Mouse (Mus musculus): ENCODE results near the gene Ptpdc1.
A peak's percentile ranks its signal among the peaks of the same experiment; 100 is the strongest.

Ptpdc1 gene

DNA sequence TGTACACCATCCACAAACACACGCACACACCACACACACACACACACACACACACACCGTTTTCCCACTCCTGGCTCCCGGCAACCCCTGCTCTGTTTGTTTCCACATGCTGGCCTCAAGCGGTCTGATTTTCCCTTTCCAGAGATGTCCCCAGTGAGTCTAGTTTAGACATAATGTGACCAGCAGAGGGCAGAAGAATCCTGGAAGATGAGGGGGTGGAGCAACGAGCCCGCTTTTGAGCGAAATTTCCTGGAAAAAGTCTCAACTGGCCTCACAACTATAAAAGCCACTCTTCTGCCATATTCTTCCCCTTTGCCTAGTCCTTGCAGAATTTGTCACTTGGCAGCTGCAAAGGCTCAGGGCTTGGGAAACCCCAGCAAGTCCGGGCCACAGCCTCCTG is 30.2 kb upstream of the Ptpdc1 start:
- peak in 1 of 2 experiments; percentile 62 for DNase-seq (ENCODE audit: low spot score in 2 of 2)

DNA sequence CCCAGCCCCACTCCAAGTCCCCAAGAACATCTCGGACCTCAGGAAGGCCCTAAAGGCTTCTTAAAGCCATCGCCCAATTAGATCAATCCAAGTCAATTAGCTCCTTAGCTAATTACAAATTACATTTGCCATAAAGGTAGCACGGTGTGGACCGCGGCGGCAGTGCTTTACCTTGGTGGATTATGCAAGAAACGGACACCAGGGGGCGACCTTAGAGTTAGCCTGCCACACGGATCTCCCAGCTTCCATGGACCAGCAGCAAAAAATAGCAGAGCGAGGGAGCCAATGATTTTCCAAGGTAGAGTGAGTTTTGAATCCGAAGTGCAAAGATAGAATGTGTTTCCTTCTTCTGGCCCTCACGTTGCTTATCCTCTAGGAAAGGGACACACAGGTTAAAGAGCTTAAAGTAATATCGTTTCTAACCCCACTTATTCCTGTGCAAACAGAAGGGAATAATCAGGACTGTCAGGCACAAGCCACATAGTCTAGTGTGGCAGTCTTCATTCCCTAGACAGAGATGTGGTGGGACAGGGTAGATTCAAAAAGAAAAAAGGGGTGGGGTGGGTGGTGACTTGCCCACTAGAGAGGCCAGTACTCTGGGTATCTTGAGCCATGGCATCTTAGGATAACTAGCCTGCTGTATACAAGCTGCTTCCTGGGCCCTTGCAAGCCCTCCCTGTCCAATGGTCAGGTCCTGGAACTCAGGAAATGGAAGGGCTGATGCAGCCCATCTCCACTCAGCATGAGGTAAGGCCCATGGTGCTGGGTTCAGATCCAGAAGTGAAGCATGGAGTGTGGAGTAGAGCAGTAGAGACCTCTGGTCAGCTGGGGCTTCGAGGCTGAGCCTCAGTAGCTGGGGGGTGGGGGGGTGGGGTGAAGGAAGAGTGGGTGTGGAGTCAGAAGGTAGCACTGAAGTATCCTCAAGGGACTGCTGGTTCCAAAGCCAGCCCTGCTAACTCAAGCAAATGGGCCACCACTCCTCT is 28.6 kb upstream of the Ptpdc1 start:
- peak; percentile 73 to 82 for DNase-seq (ENCODE audit: low spot score in 2 of 2)

DNA sequence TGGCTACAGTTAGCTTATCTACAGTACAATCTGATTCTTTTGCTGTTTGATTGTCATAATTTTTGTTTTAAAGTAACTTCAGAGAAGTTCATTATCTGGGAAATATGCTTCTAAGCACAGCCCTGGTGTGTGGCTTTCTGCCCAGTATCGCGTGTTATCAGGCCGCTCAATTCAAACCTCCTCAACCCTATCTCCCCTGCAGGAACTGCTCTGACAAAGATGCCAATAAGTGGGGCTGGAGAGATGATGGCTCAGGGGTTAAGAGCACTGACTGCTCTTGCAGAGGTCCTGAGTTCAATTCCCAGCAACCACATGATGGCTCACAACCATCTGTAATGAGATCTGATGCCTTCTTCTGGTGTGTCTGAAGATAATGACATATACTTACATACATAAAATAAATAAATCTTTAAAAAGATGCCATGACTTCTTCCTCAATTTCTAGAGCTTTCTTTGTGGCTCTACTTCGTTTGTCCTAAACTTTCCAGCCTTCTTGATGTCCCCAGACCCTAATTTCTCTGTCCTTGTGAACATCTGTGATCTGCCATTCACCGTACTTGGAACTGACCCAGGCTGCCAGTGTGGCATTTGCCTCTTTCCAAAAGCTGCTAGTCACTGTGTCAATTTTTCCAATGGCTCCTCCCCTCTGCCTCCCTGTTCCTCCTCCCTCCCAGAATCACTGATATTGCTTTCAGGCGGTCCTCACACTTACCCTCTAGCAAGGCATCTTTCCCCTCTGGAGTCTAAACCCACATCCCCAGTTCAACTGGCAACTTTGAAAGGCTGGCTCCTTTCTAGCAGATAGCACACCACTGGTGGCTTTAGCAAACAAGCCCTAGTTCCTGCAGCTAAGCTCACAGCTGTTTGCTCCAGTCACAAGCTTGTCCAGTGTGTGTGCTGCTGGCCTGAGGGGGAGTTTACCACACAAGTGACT is 25.9 kb upstream of the Ptpdc1 start:
- DNase-seq (ENCODE audit: low spot score in 2 of 2), result no peak

DNA sequence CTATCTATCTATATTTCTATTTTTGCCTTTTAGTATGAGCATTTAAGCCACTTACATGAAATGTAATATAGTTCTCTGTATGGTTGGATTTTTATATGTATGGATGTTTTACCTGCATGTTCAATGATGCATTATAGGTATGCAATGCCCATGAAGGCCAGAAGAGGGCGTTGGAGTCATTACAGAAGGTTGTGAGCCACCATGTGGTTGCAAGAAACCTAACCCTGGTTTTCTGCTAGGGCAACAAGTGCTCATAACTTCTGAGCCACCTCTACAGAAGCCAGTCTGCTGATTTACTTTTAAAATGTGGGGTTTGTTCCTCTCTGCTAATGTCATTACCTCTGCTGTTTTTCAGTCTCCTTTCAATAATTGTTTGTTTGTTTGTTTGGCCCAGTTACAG is 25.2 kb upstream of the Ptpdc1 start:
- DNase-seq (ENCODE audit: low spot score in 2 of 2), result no peak

DNA sequence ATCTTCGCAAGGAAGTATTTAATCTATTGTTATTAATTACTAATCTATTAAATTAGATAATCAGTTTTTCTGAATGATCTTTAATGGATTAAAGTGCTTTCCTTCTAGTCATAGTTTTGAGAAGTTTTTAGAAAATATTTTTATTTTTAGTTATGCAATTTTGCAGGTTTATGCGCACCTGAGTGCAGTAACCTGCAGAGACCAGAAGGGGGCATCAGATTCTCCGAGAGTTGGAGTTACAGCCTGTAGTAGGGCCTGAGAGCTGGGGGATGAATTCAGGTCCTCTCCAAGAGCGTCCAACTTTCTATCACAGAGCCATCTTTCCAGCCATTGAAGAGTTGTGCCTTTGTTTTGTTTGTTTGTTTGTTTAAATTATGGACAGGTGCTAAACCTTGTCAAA is 21.2 kb upstream of the Ptpdc1 start:
- DNase-seq (ENCODE audit: low spot score in 2 of 2), result no peak

DNA sequence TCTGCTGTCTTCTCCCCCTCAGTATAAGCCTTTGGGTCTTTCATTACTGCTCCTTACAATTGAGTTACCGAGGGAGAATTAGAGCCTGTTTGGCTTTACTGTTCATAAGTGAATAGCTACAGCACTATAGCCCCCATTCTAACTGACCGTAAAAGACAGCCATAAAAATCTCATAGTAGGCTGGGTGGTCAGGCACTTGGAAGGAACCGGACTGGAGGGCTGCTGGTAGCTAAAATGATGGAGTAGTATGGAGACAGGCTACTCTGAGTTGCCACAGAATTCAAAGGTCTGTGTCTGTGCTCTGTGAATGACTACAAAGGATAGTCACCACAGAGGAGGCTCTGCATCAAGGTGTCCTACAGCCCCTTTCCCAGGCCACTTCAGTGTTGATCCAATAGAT is 18.5 kb upstream of the Ptpdc1 start:
- no peak for DNase-seq (ENCODE audit: low spot score in 2 of 2)

DNA sequence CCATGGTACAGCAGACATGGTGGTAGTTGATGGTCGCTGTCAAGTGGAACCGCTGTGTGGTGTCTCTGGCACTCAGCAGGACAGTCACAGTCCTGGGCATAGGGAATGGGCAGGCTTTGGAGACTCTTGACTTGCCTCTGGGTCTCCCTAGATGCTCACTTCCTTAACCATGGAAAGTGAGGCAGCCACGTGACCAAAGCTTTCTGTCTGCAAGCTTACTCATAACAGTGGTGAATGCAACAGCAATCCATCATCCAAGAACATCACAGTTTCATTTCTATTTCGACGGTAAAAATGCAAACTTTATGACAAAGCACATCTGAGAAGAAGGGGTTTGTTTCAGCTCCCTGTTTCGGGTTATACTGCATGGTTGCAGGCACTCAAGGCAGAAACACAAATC is 17.6 kb upstream of the Ptpdc1 start:
- no peak for DNase-seq (ENCODE audit: low spot score in 2 of 2)

DNA sequence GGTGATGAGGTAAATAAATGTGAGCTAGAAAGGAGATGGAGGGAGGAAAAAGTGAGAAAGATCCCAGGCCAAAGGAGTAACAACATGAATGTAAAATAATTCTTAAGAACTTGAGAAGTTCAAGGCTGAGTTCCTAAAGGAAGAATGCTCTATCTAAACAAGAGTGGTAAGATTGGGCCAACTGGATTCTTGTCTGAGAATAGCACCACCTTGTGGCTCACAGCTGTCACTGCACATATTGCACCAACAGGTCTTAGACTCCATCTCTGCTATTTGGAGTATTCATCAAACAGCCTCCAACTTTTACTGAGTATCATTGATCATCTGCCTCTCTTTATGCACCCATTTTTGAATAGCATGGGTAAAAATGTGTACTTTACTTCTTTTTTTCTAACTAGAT is 14.1 kb upstream of the Ptpdc1 start:
- DNase-seq (ENCODE audit: low spot score in 2 of 2), result peak in 1 of 2 experiments; percentile 49

DNA sequence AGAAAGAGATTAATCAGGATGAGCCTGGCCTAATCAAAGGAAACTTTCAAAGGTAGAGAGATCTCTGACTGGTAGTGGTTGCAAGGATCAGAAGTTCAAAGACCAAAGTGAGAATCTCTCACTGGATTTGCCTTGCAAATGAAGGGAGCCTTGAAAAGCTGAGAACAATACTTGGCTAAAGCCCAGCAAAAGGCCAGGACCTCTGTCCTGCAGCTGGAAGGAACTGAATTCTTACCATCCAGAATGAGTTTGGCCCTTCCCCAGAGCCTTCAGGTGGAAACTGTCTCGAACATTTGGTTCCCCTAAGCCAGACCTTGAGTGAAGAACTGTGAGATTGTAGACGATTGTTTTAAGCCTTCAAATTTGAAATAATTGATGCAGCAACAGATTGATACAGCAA is 12.2 kb upstream of the Ptpdc1 start:
- no peak for DNase-seq (ENCODE audit: low spot score in 2 of 2)

DNA sequence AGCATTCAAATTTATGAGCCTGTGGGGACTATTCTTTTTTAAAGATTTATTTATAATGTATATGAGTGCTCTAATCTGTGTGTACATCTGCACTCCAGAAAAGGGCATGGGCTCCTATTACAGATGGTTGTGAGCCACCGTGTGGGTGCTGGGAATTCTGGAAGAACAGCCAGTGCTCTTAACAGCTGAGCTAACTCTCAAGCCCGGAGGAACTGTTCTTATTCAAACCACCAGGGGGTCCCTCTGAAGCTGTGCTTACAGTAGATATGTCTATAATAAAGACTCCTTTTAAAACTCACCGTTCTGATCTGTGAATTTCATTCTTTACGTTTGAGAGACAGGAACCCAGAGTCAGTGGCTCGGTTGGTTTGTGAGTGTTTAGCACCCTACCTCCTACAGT is 6.2 kb upstream of the Ptpdc1 start:
- no peak for DNase-seq (ENCODE audit: low spot score in 2 of 2)

DNA sequence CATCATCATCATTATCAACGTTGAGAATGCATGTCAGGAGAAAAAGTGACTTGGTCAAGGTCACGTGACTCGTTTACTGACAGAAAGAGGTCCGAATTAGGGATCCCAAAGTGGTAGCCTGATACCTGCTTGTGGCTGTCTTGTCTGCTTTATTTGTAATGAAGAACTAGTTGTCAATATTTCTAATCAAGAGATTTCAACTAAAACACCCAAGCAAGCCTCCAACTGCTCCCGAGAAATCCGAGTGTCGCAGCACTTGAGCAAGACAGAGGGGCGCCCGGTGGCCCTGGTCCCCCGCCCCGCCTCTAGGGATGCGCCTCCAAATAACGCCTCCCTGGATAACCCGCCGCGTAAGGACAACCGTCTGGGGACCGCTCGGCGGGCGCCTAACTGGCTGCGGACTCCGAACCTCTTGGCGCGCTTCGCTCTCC is 481 bp downstream of the Ptpdc1 start:
- no peak for DNase-seq (ENCODE audit: low spot score in 2 of 2)

DNA sequence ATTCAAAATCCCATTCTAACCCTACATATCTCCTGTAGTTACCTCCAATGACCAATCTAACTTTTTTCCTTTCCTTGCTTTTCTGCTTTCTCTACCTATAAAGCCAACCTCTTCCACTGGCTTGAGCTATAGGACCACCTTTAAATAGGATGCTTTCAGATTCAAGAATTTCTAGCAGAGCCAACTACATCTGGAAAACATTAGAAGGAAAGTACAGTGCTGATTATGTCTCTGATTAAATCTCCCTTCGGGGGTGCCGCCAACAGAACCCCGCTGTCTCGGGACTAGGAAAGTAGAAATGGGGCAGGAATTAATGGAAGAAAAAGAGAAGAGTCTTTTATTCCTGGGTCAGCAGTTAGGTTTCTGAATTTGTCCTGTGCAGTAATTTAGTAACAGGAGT is 6.6 kb downstream of the Ptpdc1 start:
- no peak for DNase-seq (ENCODE audit: low spot score in 2 of 2)

DNA sequence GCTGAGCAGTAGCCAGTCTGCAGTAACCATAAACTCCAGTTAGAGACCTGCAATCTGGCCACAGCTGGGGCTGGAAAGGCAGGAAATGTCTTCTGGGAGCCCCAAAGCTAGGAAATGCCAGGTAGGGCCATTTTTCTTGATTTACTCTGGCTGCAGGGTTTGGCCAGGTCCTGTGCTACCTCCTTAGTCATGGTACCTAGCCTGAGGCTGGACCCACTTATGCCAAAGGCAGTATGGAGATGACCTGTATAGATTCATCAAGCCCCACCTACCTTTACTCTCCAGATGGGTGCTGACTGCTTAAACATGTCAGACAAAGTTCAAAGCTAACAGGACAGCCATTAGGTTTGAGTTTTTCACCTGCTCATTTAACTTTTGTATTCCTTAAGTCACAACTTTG is 7.7 kb downstream of the Ptpdc1 start:
- DNase-seq (ENCODE audit: low spot score in 2 of 2), result no peak

DNA sequence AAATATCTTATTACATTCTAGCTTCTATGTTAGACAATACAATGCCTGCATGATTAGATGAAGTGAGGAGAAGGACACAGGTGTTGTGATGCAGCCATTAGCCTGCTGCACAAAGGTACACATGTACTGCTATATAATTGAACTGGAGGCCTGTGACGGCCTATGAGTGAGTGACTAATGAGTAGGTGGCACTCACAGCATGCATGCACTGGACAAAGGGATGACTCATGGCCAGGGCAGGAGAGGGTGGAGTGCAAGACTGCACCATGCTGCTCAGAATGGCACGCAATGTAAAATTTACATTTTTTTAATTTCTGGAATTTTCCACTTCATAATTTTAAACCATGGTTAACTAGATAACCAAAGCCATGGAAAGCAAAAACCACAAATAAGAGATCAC is 10.9 kb downstream of the Ptpdc1 start:
- no peak for DNase-seq (ENCODE audit: low spot score in 2 of 2)

DNA sequence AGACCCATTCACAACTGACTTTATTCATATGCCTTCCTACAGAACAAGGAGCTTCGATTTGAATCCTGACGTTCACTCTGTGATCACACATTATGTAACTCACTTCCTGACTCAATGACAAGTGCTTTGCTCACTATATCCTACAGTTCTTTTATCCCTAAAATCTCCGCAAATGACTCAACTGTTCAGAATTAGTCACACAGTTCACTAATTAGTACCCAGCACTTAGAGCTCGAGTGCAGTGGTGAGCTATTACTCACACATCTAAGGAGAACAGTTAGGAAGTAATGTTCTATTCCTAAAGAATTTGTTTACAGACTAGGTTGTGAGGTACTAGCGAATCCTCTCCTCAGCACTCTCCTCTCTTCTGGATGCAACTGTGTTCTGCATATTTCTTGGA is 16.4 kb downstream of the Ptpdc1 start:
- no peak for DNase-seq (ENCODE audit: low spot score in 2 of 2)

DNA sequence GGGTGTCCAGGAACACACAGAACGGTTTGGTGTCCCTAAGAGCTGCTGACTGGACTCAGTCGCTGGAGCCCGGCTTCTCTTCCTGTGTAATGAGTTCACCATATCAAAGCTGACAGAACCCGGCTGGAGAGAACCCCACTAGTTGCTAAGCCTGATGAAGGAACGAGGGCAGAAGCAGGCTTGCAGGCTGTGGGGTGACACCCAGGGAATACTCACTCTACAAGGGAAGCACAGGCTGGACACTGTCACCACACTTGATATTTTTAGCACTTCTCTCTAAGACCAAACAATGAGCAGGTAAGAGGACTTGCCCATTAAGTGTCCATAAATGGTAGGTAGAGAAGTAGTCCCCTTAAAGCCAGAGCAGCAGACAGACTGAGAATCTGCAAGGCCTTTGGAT is 20.9 kb downstream of the Ptpdc1 start:
- DNase-seq (ENCODE audit: low spot score in 2 of 2), result no peak

DNA sequence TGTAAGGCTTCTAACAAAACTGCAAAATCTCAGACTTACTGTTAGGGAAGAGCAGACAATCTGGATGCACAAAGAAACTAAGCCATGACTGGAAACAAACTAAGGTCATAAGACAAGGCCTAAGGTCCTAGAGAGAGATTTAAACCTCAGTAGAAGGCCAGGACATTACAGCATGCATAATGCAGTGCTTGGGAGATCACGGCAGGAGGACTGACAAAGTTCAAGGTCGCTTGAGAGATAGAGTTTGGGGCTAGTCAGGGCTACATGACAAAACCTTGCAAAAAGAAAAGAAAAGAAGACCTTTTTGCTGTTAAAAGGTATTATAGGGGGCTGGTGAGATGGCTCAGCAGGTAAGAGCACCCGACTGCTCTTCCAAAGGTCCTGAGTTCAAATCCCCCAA is 22.2 kb downstream of the Ptpdc1 start:
- DNase-seq (ENCODE audit: low spot score in 2 of 2), result no peak

DNA sequence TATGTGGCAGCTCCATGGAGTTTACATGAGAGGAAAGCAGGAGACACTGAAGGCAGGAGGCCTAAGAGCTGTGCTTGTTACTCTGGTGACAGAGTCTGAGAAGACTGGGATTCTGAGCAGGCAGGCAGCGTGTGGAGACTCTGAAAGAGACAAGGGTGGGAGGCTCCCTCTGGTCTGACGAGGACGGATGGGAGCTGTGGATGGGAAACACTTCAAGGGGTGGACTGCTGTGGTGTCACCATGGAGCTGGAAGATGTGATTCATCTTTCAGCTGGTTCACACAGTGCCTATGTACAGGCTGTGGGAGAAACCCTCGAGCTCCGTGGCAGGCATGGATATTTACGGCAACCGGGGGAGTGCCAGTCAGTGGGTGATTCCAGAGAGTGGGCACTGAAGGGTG is 30.9 kb downstream of the Ptpdc1 start:
- no peak for DNase-seq (ENCODE audit: low spot score in 2 of 2)

DNA sequence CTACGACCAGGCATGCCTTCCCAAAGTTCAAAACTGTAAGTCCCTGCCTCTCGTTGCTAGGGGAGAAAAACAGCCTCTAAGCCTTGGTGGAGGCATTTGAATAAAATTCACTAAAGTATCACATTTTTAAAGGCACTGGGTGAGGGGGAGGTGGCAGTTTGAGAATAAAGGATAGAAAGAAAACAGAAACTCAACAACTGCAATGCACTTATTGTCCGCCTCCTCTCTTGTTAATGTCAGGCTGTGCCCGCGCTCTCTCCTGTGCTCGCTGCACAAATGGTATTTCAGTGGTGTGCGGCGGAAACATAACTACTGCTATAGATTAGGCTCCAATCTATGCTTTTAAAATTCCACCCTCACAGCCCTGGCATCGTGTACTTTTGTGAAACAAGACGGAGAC is 31.4 kb downstream of the Ptpdc1 start:
- DNase-seq (ENCODE audit: low spot score in 2 of 2), result no peak

DNA sequence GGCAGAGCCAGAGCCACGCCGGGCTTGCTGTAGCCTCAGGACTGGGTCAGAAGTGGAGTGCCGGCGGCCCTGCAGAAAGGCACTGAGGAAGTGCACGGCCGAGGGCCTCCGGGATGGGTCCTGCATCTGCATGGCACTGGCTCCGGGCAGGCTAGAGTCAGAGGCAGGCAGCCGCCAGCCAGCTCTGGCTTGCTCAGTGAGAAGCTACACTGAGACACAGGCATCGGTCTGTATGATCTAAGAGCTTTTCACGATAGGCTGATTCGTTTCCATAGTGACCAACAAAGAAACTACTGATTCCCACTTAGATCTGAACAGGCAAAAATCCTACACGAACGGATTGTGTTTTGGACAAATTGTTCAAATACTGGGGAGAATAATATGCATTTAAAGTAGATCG is 32.3 kb downstream of the Ptpdc1 start:
- peak in 1 of 2 experiments; percentile 30 for DNase-seq (ENCODE audit: low spot score in 2 of 2)

DNA sequence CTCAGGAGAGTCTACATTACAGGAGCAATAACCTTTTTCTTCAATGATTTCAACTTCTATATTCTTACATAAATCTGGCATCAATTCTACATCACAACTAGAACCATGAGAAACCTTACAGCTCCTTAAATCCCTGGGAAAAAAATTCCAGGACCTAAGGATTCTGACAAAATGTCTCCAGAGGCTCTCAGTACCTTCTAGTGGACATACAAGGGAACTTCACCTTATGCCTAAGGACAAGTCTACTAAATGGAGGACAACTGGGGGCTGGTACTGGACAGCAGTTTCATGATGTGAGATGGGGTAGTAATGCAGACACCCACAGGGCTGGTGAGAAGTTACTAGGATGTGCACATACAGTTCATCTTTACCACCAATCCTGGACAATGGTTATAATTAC is 34.7 kb downstream of the Ptpdc1 start:
- no peak for DNase-seq (ENCODE audit: low spot score in 2 of 2)

DNA sequence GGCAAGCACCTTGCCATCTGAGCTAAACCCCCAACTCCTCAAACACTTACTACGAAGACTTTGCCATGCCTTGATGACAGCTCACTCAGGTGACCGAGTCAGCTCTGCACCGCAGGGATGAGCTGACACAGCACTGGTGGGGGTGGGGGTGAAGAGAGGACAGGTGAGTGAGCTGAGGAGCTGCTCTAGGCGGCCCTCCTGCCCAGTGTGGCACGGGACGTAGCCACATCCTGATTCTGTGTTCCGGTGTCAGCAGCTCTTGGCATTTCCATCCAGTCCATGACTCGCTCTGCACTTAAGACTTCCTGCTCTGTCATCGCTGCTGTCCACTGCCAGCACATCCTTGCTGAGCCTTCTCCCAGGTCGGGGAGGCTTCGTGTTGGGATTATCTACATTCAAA is 38.1 kb downstream of the Ptpdc1 start:
- DNase-seq (ENCODE audit: low spot score in 2 of 2), result no peak

DNA sequence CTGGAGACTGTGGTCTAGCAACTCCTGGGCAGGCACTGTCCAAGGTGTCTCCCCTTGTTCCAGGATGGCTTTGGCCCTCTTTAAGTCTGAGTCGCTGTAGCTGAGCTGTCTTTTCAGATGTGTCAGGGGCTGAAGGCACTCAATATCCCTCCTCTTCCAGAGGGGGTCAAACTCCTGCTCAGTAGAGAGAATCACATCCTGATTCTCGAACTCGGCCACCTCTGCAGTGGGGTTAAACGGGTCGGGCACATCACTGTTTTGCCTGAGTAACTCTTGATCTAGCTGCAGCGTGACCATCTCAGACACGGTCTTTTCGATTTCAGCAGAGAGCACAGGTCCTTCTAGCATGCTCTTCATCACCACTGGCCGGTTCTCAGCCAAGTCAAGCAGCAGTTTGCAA is 39.0 kb downstream of the Ptpdc1 start:
- no peak for DNase-seq (ENCODE audit: low spot score in 2 of 2)

All from cerebellum, postnatal 4 days (tissue).